Mouse (Mus musculus) megakaryocyte, embryonic 14.5 days (primary cell): ENCODE measurements at regions not wholly inside any gene's neighbourhood (a gene's known extent, or its start where the extent isn't known, plus 50 kb on each side); places are given as distances from the start of the nearest gene placed in this dataset.

Experiments used
- FLI1 ChIP-seq: IDR thresholded peaks from 2 replicates; pipeline ENCODE4 v1.6.1; 2012; ENCODE audit warnings: low read length, inconsistent platforms, mixed read lengths
- GATA1 ChIP-seq: IDR thresholded peaks from 3 replicates; pipeline ENCODE4 v1.6.1; 2012; ENCODE audit warnings: mixed read lengths, low read length, inconsistent platforms, borderline replicate concordance

DNA sequence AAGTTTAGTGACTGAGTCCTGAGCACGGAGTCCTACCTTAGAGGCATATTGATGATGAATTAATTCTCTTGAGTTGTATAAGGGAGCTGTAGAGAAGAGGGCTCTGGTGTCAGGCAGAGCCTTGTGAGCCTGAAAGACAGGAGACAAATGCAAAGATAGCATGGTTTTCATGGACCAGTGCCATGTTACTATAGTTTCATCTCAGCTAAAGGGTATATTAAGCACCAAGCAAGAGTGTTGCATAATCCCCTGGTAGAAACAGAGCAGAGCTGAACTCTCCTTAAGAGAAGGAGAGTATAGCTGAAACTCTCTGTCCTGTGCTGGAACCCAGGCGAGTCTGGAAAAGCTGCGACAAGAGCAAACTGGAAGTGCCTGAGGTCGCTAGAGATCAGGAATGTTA, 73.5 kb upstream of the Smarca2 start:
- TF ChIP-seq GATA1 (no peak), FLI1 (no peak)
